Mouse (Mus musculus) kidney, postnatal 14 days (tissue): ENCODE results near the gene Apol9a.
A peak's percentile ranks its signal among the peaks of the same experiment; 100 is the strongest.

Experiments used
- DNase-seq: peaks from one replicate; pipeline ENCODE4 v3.0.0; 2022; ENCODE audit warnings: mixed read lengths

Apol9a gene

GRCm38 (mm10) chr15:77376920-77377319 is 34.0 kb downstream of the Apol9a start:
- DNase-seq: no peak

- no peak for DNase-seq
These were observed 40.3 kb downstream of the Apol9a start for GRCm38 (mm10) chr15:77370588-77370987.

- no peak for DNase-seq
These were observed 41.0 kb downstream of the Apol9a start for GRCm38 (mm10) chr15:77369981-77370380.

- peak; percentile 14 for DNase-seq
These were observed 42.1 kb downstream of the Apol9a start for GRCm38 (mm10) chr15:77368818-77369320.

GRCm38 (mm10) chr15:77368148-77368547 is 42.8 kb downstream of the Apol9a start:
- DNase-seq: peak; percentile 96

- DNase-seq: no peak
These were observed 43.4 kb downstream of the Apol9a start for GRCm38 (mm10) chr15:77367504-77367903.

GRCm38 (mm10) chr15:77366706-77367484 is 44.0 kb downstream of the Apol9a start:
- DNase-seq: peak; percentile 88

- DNase-seq: peak; percentile 31
These were observed 45.0 kb downstream of the Apol9a start for GRCm38 (mm10) chr15:77365700-77366570.

- DNase-seq: peak; percentile 38
These were observed 46.9 kb downstream of the Apol9a start for GRCm38 (mm10) chr15:77364026-77364425.

- no peak for DNase-seq
These were observed 47.4 kb downstream of the Apol9a start for GRCm38 (mm10) chr15:77363578-77363977.

- DNase-seq: no peak
These were observed 48.0 kb downstream of the Apol9a start for GRCm38 (mm10) chr15:77362952-77363351.

GRCm38 (mm10) chr15:77359905-77360304 is 51.0 kb downstream of the Apol9a start:
- no peak for DNase-seq

- peak; percentile 74 for DNase-seq
These were observed 51.4 kb downstream of the Apol9a start for GRCm38 (mm10) chr15:77359486-77359885.

GRCm38 (mm10) chr15:77359084-77359483 is 51.9 kb downstream of the Apol9a start:
- DNase-seq: no peak

- peak; percentile 92 for DNase-seq
These were observed 52.5 kb downstream of the Apol9a start for GRCm38 (mm10) chr15:77358320-77359040.

GRCm38 (mm10) chr15:77356248-77356810 is 54.6 kb downstream of the Apol9a start:
- no peak for DNase-seq

GRCm38 (mm10) chr15:77354848-77355551 is 55.9 kb downstream of the Apol9a start:
- DNase-seq: no peak

GRCm38 (mm10) chr15:77354496-77354847 is 56.5 kb downstream of the Apol9a start:
- DNase-seq: no peak
